Mouse (Mus musculus): ENCODE results near the gene Acaa1b.

Acaa1b gene

GRCm38 (mm10) chr9:119156278-119157201 is at the start of gene Acaa1b:
Acaa1b (minus strand) TSS chr9:119157093.
- DNase-seq (ENCODE audit: low read depth, low spot score), result peak; percentile 46

- DNase-seq (ENCODE audit: low read depth, low spot score), result no peak
Observed at GRCm38 (mm10) chr9:119206666-119207065, 49.8 kb upstream of the Acaa1b start.

GRCm38 (mm10) chr9:119205756-119206155 is 48.9 kb upstream of the Acaa1b start:
- no peak for DNase-seq (ENCODE audit: low read depth, low spot score)

- no peak for DNase-seq (ENCODE audit: low read depth, low spot score)
Observed at GRCm38 (mm10) chr9:119203617-119204016, 46.7 kb upstream of the Acaa1b start.

- no peak for DNase-seq (ENCODE audit: low read depth, low spot score)
Observed at GRCm38 (mm10) chr9:119201653-119202052, 44.8 kb upstream of the Acaa1b start.

GRCm38 (mm10) chr9:119199151-119199861 is 42.4 kb upstream of the Acaa1b start:
- DNase-seq (ENCODE audit: low read depth, low spot score), result no peak

- DNase-seq (ENCODE audit: low read depth, low spot score), result peak; percentile 20
Observed at GRCm38 (mm10) chr9:119192202-119192990, 35.5 kb upstream of the Acaa1b start.

GRCm38 (mm10) chr9:119181241-119181728 is 24.4 kb upstream of the Acaa1b start:
- DNase-seq (ENCODE audit: low read depth, low spot score), result no peak

GRCm38 (mm10) chr9:119179292-119179691 is 22.4 kb upstream of the Acaa1b start:
- no peak for DNase-seq (ENCODE audit: low read depth, low spot score)

- DNase-seq (ENCODE audit: low read depth, low spot score), result no peak
Observed at GRCm38 (mm10) chr9:119167608-119168007, 10.7 kb upstream of the Acaa1b start.

- no peak for DNase-seq (ENCODE audit: low read depth, low spot score)
Observed at GRCm38 (mm10) chr9:119165548-119165947, 8.7 kb upstream of the Acaa1b start.

GRCm38 (mm10) chr9:119164743-119165142 is 7.8 kb upstream of the Acaa1b start:
- DNase-seq (ENCODE audit: low read depth, low spot score), result no peak

GRCm38 (mm10) chr9:119160689-119161088 is 3.8 kb upstream of the Acaa1b start:
- DNase-seq (ENCODE audit: low read depth, low spot score), result no peak

GRCm38 (mm10) chr9:119158861-119159260 is 2.0 kb upstream of the Acaa1b start, which contains the start of gene Gm47289:
Gm47289 (plus strand) TSS chr9:119159161.
- DNase-seq (ENCODE audit: low read depth, low spot score), result no peak

- no peak for DNase-seq (ENCODE audit: low read depth, low spot score)
Observed at GRCm38 (mm10) chr9:119155826-119156225, 1.1 kb downstream of the Acaa1b start.

GRCm38 (mm10) chr9:119155416-119155815 is 1.5 kb downstream of the Acaa1b start:
- DNase-seq (ENCODE audit: low read depth, low spot score), result no peak

GRCm38 (mm10) chr9:119151751-119152150 is 5.1 kb downstream of the Acaa1b start:
- DNase-seq (ENCODE audit: low read depth, low spot score), result no peak

- no peak for DNase-seq (ENCODE audit: low read depth, low spot score)
Observed at GRCm38 (mm10) chr9:119149601-119150000, 7.3 kb downstream of the Acaa1b start.

- DNase-seq (ENCODE audit: low read depth, low spot score), result no peak
Observed at GRCm38 (mm10) chr9:119146098-119146770, 10.7 kb downstream of the Acaa1b start.

GRCm38 (mm10) chr9:119145638-119146037 is 11.3 kb downstream of the Acaa1b start:
- no peak for DNase-seq (ENCODE audit: low read depth, low spot score)

- DNase-seq (ENCODE audit: low read depth, low spot score), result no peak
Observed at GRCm38 (mm10) chr9:119145137-119145536, 11.8 kb downstream of the Acaa1b start.

Measured in CD4-positive helper T cell, adult 2 months (primary cell).